Comparison of ENCODE assay signal across 8 mouse cellular contexts in the genomic region with DNA sequence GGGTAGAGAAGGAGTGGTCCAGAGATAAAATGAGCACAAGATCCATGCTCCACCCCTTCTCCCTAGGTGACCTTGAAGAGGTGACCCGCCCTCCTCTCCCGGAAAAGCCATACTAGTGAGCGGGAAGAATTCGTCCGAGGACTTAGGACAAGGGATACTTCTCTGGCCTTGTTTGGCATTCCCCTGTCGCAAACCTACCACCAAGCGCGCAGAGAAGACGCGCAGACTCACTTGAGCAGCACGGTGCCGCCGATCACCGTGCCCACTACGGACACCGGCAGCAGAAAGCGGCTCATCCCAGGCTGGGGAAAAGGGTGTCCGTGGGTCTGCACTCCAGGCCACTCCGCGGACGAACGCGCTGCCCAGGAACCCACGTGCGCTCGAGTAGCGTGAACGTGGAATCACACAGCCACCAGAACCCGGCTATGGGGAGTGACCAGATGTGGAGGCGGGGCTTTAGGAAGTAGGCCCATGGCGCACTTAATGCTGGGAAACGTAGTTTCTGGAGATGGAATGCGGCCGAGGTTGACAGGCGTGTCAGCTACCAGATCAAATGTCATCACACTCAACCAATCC. TPM values are rescaled to one million over a fixed set of nuclear protein-coding genes. Genes with fewer than 3 reads are reported as not detected.
DNase-seq lines count a peak whose midpoint lies in the region; ATAC-seq and TF ChIP-seq lines count a peak whose summit lies in the region.

Rdh13 (minus strand) TSS at position 434 of the 576 bp plus-strand sequence.

- no peak for TF ChIP-seq CTCF in gastrocnemius, adult 2 months (IDR thresholded peaks at IDR 0.05)
- peak; percentile 43 for TF ChIP-seq CTCF in hindbrain, postnatal 0 days (IDR thresholded peaks at IDR 0.05; ENCODE audit: low read depth)
- TF ChIP-seq CTCF in left cerebral cortex, adult 2 months (IDR thresholded peaks at IDR 0.05), result no peak; the same call in 1 of the 2 replicates

- no peaks in the 10 kb centered on the region for H3K27me3 ChIP-seq in hindbrain, postnatal 0 days (ENCODE audit: insufficient read depth, low read length)

- peak within 1 kb of the TSS; percentile 84 for H3K4me3 ChIP-seq in gastrocnemius, adult 2 months
- peak within 1 kb of the TSS; percentile 64 for H3K4me3 ChIP-seq in hindbrain, postnatal 0 days (ENCODE audit: low read length)
- H3K4me3 ChIP-seq in left cerebral cortex, adult 2 months, result peak within 1 kb of the TSS; percentile 90

- peak within 1 kb of the TSS; percentile 82 for H3K4me2 ChIP-seq in hindbrain, postnatal 0 days (ENCODE audit: low read depth, low read length)

- peak; percentile 96 for DNase-seq in ZHBTc4 (ENCODE audit: low read depth, low spot score)
- DNase-seq in gastrocnemius, adult 2 months, result peak; percentile 93
- DNase-seq in hindbrain, postnatal 0 days (ENCODE audit: low spot score), result peak; percentile 94
- DNase-seq in left cerebral cortex, adult 2 months (ENCODE audit: extremely low spot score in 1 of 2, low spot score in 2 of 2), result peak; percentile 84 to 85
- DNase-seq in right cerebral cortex, adult 2 months (ENCODE audit: low spot score in 2 of 2), result peak; percentile 89 to 94
- DNase-seq in urinary bladder, postnatal 14 days (ENCODE audit: low spot score), result peak; percentile 90

- H3K9me3 ChIP-seq in hindbrain, postnatal 0 days (ENCODE audit: low read length), result no peaks in the 10 kb centered on the region

- under 1% methylated on average over 35 of the region's 35 CpGs for WGBS in hindbrain, postnatal 0 days

- ATAC-seq in common myeloid progenitor, adult 5-6 weeks (replicated peaks; ENCODE audit: low read depth, poor library complexity, severe bottlenecking), result peak; percentile 99
- ATAC-seq in hindbrain, postnatal 0 days, result peak; percentile 97
- ATAC-seq in megakaryocyte, adult 5-6 weeks (ENCODE audit: poor library complexity, severe bottlenecking), result peak; percentile 99

- intact Hi-C loops in gastrocnemius, adult 2 months (cut with DNase I), result loop anchor here (2.0 kb wide), 1 partner anchor 25 kb away; no protein-coding TSS in a partner anchor
- intact Hi-C loops in left cerebral cortex, adult 2 months (cut with DNase I), result no loop called here

- peak within 1 kb of the TSS; percentile 66 for H3K9ac ChIP-seq in hindbrain, postnatal 0 days (replicated peaks; ENCODE audit: low read length)

- 0 out of 2 replicates have a peak, but pooled peaks cover 3% of the 10 kb centered on the region for H3K4me1 ChIP-seq in hindbrain, postnatal 0 days (ENCODE audit: insufficient read depth, low read length)

- peaks cover 26% of the 10 kb centered on the region for H3K36me3 ChIP-seq in hindbrain, postnatal 0 days (ENCODE audit: insufficient read depth, low read length)

- peak within 1 kb of the TSS; percentile 91 for H3K27ac ChIP-seq in gastrocnemius, adult 2 months
- H3K27ac ChIP-seq in hindbrain, postnatal 0 days, result peak within 1 kb of the TSS; percentile 79
- peak within 1 kb of the TSS; percentile 93 for H3K27ac ChIP-seq in left cerebral cortex, adult 2 months

RNA-seq across cellular contexts. Expression of gene Rdh13, which starts in this region (rescaled TPM):
- 14.0 and 15.1 TPM in 2 replicates for total RNA-seq in common myeloid progenitor, adult 5-6 weeks (2017)
- total RNA-seq in gastrocnemius, adult 2 months (2021), result 10 to 100 TPM; 12.1 to 17.2 TPM
- total RNA-seq in hindbrain, postnatal 0 days (2014; rRNA removed), result 71.9 and 103 TPM in 2 replicates
- polyA plus RNA-seq in hindbrain, postnatal 0 days (2015; fragmentation: Nextera tagmentation; extraction: Ambion mirVana), result 38.4 and 39.4 TPM in 2 replicates
- 10 to 100 TPM; 25.1 to 29.3 TPM for total RNA-seq in left cerebral cortex, adult 2 months (2021)
- 1.1 and 1.8 TPM in 2 replicates for total RNA-seq in megakaryocyte, adult 5-6 weeks (2015)
- total RNA-seq in megakaryocyte, adult 5-6 weeks (2017), result 4.7 and 5.4 TPM in 2 replicates

Comparison
In these comparisons a context has a peak if more than half of its experiments do, and no peak if none do; other contexts are left out.
1. Peak in every context shown above with its lines: DNase-seq, ATAC-seq, H3K4me3 ChIP-seq and H3K27ac ChIP-seq.